Mouse (Mus musculus) G1E (cell line): ENCODE measurements at regions not wholly inside any gene's neighbourhood (a gene's known extent, or its start where the extent isn't known, plus 50 kb on each side); places are given as distances from the start of the nearest gene placed in this dataset.

Experiments used
- ATAC-seq: 2 replicates; pipeline ENCODE4 v1.8.0; 2016; ENCODE audit warnings: mild to moderate bottlenecking; ENCODE audit not compliant: insufficient number of reproducible peaks, poor library complexity, low FRiP score, severe bottlenecking; ENCODE audit errors: extremely low read depth
- DNase-seq: peaks from one replicate; pipeline ENCODE4 v3.0.0; 2012; ENCODE audit warnings: low spot score
- H3K27me3 ChIP-seq: 2 replicates; pipeline ENCODE4 v1.6.1; 2012; ENCODE audit warnings: mild to moderate bottlenecking, low read length, inconsistent platforms; ENCODE audit not compliant: insufficient read depth
- H3K36me3 ChIP-seq: replicated peaks from 2 replicates; pipeline ENCODE3; 2012; ENCODE audit warnings: mild to moderate bottlenecking, inconsistent platforms
- H3K4me1 ChIP-seq: 2 replicates; pipeline ENCODE4 v1.6.1; 2012; ENCODE audit warnings: low read depth, low read length, inconsistent platforms, mixed read lengths; ENCODE audit not compliant: insufficient read depth
- H3K4me3 ChIP-seq: 2 replicates; pipeline ENCODE4 v1.5.1; 2012; ENCODE audit warnings: low read depth, mild to moderate bottlenecking, inconsistent platforms, low read length, moderate library complexity, mixed read lengths
- H3K9me3 ChIP-seq: replicated peaks from 2 replicates; pipeline ENCODE4 v1.6.1; 2012; ENCODE audit warnings: inconsistent platforms
- CTCF ChIP-seq: IDR thresholded peaks from 2 replicates; pipeline ENCODE4 v1.5.1; 2012; ENCODE audit warnings: low read depth, low read length, inconsistent platforms, mixed read lengths
- GATA1 ChIP-seq: IDR thresholded peaks from 2 replicates; pipeline ENCODE4 v1.6.1; 2012; ENCODE audit warnings: borderline replicate concordance, low read length, inconsistent platforms, mixed read lengths
- GATA2 ChIP-seq: IDR thresholded peaks from 2 replicates; pipeline ENCODE4 v1.6.1; 2012; ENCODE audit warnings: low read depth, low read length, inconsistent platforms, borderline replicate concordance
- POLR2AphosphoS5 ChIP-seq: IDR thresholded peaks from 2 replicates; pipeline ENCODE4 v1.6.1; 2012; ENCODE audit warnings: low read depth, low read length, inconsistent platforms; ENCODE audit not compliant: insufficient replicate concordance
- TAL1 ChIP-seq: conservative IDR thresholded peaks from 2 replicates; pipeline ENCODE4 v1.6.1; 2012; ENCODE audit warnings: low read depth, low read length, inconsistent platforms, mixed read lengths

DNA sequence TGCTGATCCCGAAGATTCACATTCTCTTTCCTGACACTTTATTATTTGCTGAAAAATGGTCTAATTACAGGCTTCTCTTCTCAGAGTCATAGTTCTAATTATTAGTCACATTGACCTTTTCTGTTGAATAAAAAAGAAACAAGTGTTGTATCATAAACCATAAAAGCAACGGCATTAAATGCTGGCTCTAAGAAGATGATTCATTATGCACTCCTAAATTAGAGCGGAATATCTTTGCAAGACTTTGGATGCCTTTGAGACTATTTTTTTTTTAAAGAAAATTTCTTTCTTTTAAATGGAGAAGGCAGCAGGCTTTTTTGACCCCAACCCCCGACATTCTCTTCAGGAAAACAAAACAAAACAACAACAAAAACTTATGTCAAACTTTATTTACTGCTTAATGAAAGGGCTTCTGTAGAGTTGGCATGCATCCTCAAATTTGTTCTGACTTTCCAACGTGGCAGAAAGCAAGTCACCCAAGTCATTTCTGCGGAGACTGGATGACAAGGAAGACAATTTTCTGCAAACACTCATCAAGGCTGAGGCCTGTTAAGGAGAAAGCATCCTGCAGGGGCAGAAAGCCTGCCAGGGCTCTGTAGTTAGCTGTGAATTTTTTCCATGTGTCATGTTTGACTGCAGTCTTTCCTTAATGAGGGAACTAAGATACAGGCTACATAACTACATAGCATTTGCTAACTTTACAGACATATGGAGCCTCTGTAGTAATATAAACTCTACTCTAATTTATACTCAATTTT, 205.1 kb downstream of the 1700017N19Rik start:
- Histone ChIP-seq H3K4me3 (no peak overlapping the region), H3K9me3 (no peaks in the 10 kb centered on the region), H3K4me1 (no peaks in the 10 kb centered on the region), H3K36me3 (no peaks in the 10 kb centered on the region), H3K27me3 (no peaks in the 10 kb centered on the region)
- TF ChIP-seq POLR2AphosphoS5, result no peak
- no peak for TF ChIP-seq GATA2
- TF ChIP-seq TAL1, result no peak
- no peak for TF ChIP-seq CTCF
- TF ChIP-seq GATA1, result no peak
- DNase-seq (no peak), ATAC-seq (no peak)

DNA sequence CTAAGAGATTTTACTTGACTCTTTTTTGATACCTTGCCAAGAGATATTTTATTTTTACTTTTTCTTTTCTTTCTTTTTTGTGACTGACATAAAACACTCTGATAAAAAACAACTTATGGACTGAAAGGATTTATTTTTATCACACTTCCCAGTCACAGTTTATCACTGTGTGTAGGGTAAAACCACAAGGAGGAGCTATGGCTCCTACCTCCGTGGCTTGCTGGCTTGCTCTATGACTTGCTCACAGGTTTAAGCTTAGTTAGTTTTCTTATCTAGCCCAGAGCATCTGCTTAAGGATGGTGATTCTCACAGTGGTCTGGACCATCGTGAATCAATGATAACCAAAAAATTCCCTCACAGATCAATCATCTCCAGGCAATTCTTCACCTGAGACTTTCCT, 221.4 kb downstream of the 1700017N19Rik start:
- no peak overlapping the region for H3K4me3 ChIP-seq
- no peaks in the 10 kb centered on the region for H3K36me3 ChIP-seq
- DNase-seq (no peak), ATAC-seq (no peak)
- no peaks in the 10 kb centered on the region for H3K9me3 ChIP-seq
- TF ChIP-seq CTCF (no peak), TAL1 (no peak), POLR2AphosphoS5 (no peak), GATA1 (no peak), GATA2 (no peak)
- H3K27me3 ChIP-seq, result no peaks in the 10 kb centered on the region
- no peaks in the 10 kb centered on the region for H3K4me1 ChIP-seq

DNA sequence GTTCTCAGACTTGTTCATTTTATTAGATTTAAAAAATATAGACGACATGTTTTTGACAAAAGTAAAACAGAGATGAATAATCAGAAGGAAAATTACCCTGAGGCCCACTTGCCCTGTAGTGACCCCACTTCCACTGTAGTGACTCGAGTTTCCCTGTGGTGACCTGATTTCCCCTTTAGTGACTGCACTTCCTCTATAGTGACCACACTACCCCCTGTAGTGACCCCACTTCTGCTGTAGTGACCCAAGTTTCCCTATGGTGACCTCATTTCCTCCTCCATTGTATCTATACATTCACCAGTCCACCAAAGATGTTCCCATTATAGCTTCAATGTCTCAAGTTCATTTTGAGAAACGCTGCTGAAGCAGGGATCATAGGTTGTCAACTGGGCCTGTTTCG, 244.5 kb downstream of the 1700017N19Rik start:
- ATAC-seq, result no peak
- Histone ChIP-seq H3K27me3 (no peaks in the 10 kb centered on the region), H3K9me3 (no peaks in the 10 kb centered on the region), H3K4me1 (no peaks in the 10 kb centered on the region), H3K36me3 (no peaks in the 10 kb centered on the region), H3K4me3 (no peak overlapping the region)
- TF ChIP-seq POLR2AphosphoS5 (no peak), TAL1 (no peak), CTCF (no peak), GATA2 (no peak), GATA1 (no peak)
- no peak for DNase-seq

DNA sequence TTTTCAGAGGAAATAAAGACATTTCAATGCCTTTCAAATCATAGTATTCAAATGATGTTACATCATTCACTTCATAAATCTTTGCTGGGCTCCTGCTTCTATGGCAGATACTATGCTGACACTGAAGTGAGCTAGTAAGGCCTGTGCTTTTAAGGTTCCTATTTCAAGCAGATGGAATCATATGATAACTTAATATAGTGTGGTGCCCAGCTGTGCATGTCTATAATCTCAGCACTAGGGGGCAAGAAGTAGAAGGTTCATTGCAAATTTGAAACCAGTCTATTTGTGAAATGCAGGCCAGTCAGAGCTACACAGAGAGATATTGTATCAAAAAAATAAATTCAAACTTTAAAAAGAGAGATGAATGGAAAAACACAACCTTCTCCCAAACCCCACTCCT, 262.9 kb downstream of the 1700017N19Rik start:
- TF ChIP-seq TAL1 (no peak), GATA1 (no peak), GATA2 (no peak), CTCF (no peak)
- no peaks in the 10 kb centered on the region for H3K36me3 ChIP-seq
- no peak overlapping the region for H3K4me3 ChIP-seq
- no peaks in the 10 kb centered on the region for H3K9me3 ChIP-seq
- ATAC-seq, result no peak
- H3K4me1 ChIP-seq, result no peaks in the 10 kb centered on the region
- H3K27me3 ChIP-seq, result no peaks in the 10 kb centered on the region
- DNase-seq, result no peak

DNA sequence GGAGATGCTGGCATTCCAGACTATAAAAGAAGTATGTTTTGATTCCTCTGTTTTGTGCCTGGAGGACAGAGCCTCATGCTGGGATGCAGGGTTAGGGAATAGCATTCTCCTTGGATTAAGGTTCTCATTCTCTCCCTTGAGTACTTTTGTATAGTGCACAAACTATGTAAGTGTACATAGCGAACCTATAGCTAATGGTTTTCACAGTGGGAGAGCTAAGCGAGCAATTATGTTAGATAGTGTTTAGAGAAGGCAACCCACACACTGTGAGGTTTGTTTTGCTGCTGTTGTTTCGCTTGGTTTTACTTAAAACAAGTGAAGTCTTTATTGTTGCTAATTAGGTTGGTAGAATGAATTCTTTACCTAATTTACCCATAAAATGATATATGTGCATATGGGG, 266.2 kb downstream of the 1700017N19Rik start:
- Histone ChIP-seq H3K4me3 (no peak overlapping the region), H3K27me3 (no peaks in the 10 kb centered on the region), H3K9me3 (no peaks in the 10 kb centered on the region), H3K36me3 (no peaks in the 10 kb centered on the region), H3K4me1 (no peaks in the 10 kb centered on the region)
- DNase-seq (no peak), ATAC-seq (no peak)
- TF ChIP-seq GATA1 (no peak), GATA2 (no peak), POLR2AphosphoS5 (no peak), TAL1 (no peak), CTCF (no peak)

DNA sequence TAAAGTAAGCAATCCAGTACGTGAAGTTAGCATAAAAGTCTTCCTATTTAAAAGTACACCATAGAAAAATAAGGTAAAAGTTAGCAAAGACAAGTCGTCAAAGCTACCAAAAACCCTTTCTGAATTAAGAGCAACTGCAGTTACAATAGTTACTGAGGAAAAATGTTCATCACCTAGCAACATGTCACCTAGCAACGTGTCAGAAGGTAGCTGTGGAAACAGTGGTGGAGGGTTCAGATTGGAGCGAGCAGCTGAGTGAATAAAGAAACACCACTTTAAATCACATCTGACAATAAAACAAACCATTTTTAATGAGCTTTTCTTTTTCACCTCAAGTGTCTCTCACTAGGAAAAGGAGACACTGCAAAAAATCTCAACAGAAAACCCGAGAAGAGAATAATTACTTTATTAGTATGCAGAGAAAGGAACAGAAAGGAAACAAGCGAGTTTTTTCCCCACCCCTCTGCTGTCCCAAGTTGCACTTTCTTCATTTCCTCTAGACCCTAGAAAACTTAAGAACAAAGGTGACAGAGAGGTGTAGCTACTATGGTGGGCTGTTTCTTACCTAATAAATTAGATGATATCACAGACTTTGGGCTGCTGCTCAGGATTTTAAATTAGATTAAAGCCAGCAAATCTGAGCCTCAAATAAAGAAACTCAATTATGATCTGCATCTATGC, 275.4 kb downstream of the 1700017N19Rik start:
- H3K27me3 ChIP-seq, result no peaks in the 10 kb centered on the region
- ATAC-seq (no peak), DNase-seq (no peak)
- H3K36me3 ChIP-seq, result no peaks in the 10 kb centered on the region
- no peaks in the 10 kb centered on the region for H3K4me1 ChIP-seq
- H3K9me3 ChIP-seq, result no peaks in the 10 kb centered on the region
- H3K4me3 ChIP-seq, result no peak overlapping the region
- TF ChIP-seq GATA2 (no peak), TAL1 (no peak), CTCF (no peak), POLR2AphosphoS5 (no peak), GATA1 (no peak)
